Mouse (Mus musculus) liver, postnatal 0 days (tissue): Measurements from ENCODE around the gene Chd6. TPM values are rescaled to one million over a fixed set of nuclear protein-coding genes. Genes with fewer than 3 reads are reported as not detected.

ENCODE experiments used
- ATAC-seq: fragments of 200-750 bp; cut with Nextera tagmentation; 2 replicates; pipeline ENCODE4 v1.8.0; 2017; ENCODE audit warnings: mild to moderate bottlenecking, moderate library complexity
- DNase-seq: peaks from one replicate; pipeline ENCODE4 v3.0.0-alpha.2; 2016
- H3K27ac ChIP-seq: fragments of 300-500 bp; sonication (generic); 2 replicates; pipeline ENCODE4 v1.5.1; 2014; ENCODE audit warnings: antibody characterized with exemption, moderate library complexity, mild to moderate bottlenecking, low read depth
- H3K27me3 ChIP-seq: fragments of 300-500 bp; sonication (generic); 2 replicates; pipeline ENCODE4 v1.6.1; 2014; ENCODE audit warnings: low read length, control low read depth, mixed read lengths; ENCODE audit not compliant: insufficient read depth
- H3K36me3 ChIP-seq: fragments of 300-500 bp; sonication (generic); replicated peaks from 2 replicates; pipeline ENCODE4 v1.6.1; 2014; ENCODE audit warnings: mild to moderate bottlenecking, control low read depth, low read length, moderate library complexity, mixed read lengths; ENCODE audit not compliant: insufficient read depth
- H3K4me1 ChIP-seq: fragments of 300-500 bp; sonication (generic); 2 replicates; pipeline ENCODE4 v1.6.1; 2014; ENCODE audit warnings: antibody characterized with exemption, mild to moderate bottlenecking, control low read depth; ENCODE audit not compliant: insufficient read depth
- H3K4me2 ChIP-seq: fragments of 300-500 bp; sonication (generic); 2 replicates; pipeline ENCODE4 v1.6.1; 2014; ENCODE audit warnings: low read depth, mild to moderate bottlenecking, low read length, moderate library complexity, mixed read lengths
- H3K4me3 ChIP-seq: fragments of 300-500 bp; sonication (generic); 2 replicates; pipeline ENCODE4 v1.5.1; 2014; ENCODE audit warnings: low read depth, low read length
- H3K9ac ChIP-seq: fragments of 300-500 bp; sonication (generic); replicated peaks from 2 replicates; pipeline ENCODE4 v1.6.1; 2014; ENCODE audit warnings: mild to moderate bottlenecking, moderate library complexity
- H3K9me3 ChIP-seq: fragments of 300-500 bp; sonication (generic); 2 replicates; pipeline ENCODE4 v1.6.1; 2016; ENCODE audit warnings: mild to moderate bottlenecking, control low read depth, low read length, mixed read lengths
- CTCF ChIP-seq: sonication (generic); IDR thresholded peaks from 2 replicates; pipeline ENCODE4 v1.5.1; 2016; ENCODE audit warnings: antibody characterized with exemption, low read depth
- EP300 ChIP-seq: IDR thresholded peaks from 2 replicates; pipeline ENCODE4 v1.6.1; 2016; ENCODE audit warnings: antibody characterized with exemption, low read depth, mild to moderate bottlenecking
- WGBS: fragments of 180-500 bp; shearing (Covaris S2); extraction: QIAGEN DNeasy Blood & Tissue Kit; methylation state at CpG from one replicate; pipeline ENCODE4 v1.1.7; 2014; ENCODE audit not compliant: insufficient replicate concordance; 5-methylcytosine and 5-hydroxymethylcytosine counted together
- polyA plus RNA-seq: library from polyadenylated mRNA; unstranded; fragments of >200 nt; fragmentation: Nextera tagmentation; extraction: Ambion mirVana; gene quantifications from 2 replicates; pipeline ENCODE4 v1.2.1, GENCODE M21; 2015

Gene Chd6
- polyA plus RNA-seq, 1 experiment from 2014 or later, result 4.0 TPM

DNA sequence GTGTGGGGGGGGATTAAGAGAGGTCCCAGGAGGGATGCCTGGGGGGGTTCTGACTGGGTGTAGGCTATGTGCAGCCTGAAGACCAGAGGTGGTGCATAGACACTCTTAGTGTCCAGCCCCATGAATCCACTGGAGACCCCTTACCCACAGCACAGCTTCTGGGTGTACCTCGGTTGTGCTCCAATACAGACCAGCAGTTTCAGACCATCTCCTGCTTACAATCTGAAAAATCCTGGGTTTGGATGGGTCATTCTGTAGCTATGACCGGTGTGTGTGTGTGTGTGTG lies 190.0 kb downstream of the Chd6 start:
- ATAC-seq (no peak), DNase-seq (no peak)
- no peak for TF ChIP-seq EP300
- TF ChIP-seq CTCF, result no peak
- Histone ChIP-seq H3K27me3 (0 out of 2 replicates have a peak, but pooled peaks cover 3% of the 10 kb centered on the region), H3K9me3 (no peaks in the 10 kb centered on the region), H3K36me3 (no peaks in the 10 kb centered on the region), H3K4me3 (no peak overlapping the region), H3K9ac (no peak overlapping the region), H3K4me1 (no peaks in the 10 kb centered on the region), H3K4me2 (no peak overlapping the region), H3K27ac (no peak overlapping the region)
- WGBS, result 91% methylated on average over 2 of the region's 2 CpGs

DNA sequence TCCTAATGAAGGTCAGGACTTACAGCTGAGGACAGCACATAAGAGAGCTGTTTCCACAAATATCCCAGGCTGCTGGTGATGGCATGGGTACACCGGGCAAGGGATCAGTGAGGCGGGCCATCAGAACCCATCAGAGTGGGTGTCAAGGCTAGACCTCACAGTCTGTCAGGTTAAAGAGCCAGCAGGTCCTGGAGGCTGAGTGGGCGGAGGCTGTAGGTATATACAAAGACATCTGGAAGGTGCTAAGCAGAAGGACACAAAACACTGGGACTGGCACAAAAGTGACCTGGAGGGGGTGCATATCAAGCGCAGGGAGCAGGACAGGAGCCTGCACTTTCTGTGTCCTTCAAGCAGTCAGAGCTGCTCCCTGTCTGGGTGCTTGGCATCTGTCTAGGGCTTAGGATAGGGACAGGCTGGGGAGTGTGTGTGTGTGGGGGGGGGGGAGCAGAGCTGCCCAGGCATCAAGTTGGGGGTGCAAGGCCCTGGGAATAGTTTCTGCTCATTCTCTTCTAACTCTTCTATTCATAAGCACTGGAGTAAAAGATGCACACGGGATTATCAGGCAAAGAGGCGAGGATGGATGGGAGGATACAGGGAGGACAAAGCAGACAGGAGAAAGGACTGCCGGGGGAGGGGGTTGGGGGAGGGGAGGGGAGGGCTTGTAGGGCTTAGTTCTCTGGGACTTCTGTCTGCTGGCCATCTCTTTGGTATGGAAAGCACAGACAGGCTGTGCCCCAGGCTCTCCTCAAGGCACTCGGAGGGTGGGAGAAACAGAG lies 190.5 kb downstream of the Chd6 start:
- Histone ChIP-seq H3K9me3 (no peaks in the 10 kb centered on the region), H3K4me2 (no peak overlapping the region), H3K36me3 (no peaks in the 10 kb centered on the region), H3K4me3 (no peak overlapping the region), H3K27ac (no peak overlapping the region), H3K27me3 (peaks cover 5% of the 10 kb centered on the region), H3K9ac (no peak overlapping the region), H3K4me1 (no peaks in the 10 kb centered on the region)
- DNase-seq, result no peak
- TF ChIP-seq EP300 (no peak), CTCF (no peak)
- ATAC-seq, result no peak
- WGBS, result 66% methylated on average over 8 of the region's 8 CpGs

DNA sequence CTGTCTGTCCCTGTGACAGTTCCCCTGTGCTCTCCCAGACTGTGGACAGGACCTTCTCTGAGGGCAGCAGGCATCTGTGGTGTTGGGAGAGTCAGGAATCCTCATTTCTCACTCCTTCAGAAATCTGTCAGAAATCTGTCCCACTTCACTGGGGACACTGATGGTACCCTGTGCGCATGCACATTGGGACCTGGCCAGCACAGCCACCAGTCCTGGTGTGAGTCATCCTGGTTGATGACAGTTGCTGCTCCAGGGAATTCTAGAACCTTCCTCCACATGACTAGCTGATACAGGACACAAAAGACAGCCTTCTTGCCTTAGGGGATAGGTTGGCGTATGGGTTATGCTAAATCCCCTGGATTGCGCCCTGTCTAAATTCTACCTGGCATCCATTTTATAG lies 191.6 kb downstream of the Chd6 start:
- DNase-seq (no peak), ATAC-seq (no peak)
- H3K4me3 ChIP-seq, result no peak overlapping the region
- H3K27ac ChIP-seq, result no peak overlapping the region
- TF ChIP-seq CTCF (no peak), EP300 (no peak)
- no peaks in the 10 kb centered on the region for H3K4me1 ChIP-seq
- peaks cover 15% of the 10 kb centered on the region for H3K27me3 ChIP-seq
- H3K9me3 ChIP-seq, result no peaks in the 10 kb centered on the region
- no peaks in the 10 kb centered on the region for H3K36me3 ChIP-seq
- H3K4me2 ChIP-seq, result no peak overlapping the region
- 91% methylated on average over 3 of the region's 3 CpGs for WGBS
- no peak overlapping the region for H3K9ac ChIP-seq

DNA sequence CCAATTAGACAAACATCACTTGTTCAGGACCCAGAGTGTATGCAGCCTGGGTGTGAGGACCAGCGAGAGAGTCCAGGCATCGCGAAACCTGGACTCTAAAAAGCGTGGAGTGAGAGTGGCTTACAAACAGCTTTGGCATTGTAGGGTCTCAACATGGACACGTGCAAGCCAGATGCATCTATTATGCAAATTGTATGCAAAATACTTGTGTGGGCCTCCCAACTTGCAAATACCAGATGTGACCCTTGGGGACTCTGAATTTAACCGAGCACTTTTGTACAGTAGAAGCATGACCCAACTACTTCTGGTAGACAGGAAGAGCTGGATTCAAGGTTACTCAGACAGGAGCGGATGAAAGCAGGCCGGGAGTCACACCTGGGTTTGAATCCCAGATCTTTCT lies 192.2 kb downstream of the Chd6 start:
- ATAC-seq (no peak), DNase-seq (no peak)
- H3K27ac ChIP-seq, result no peak overlapping the region
- 0 out of 2 replicates have a peak, but pooled peaks cover 2% of the 10 kb centered on the region for H3K4me1 ChIP-seq
- peaks cover 21% of the 10 kb centered on the region for H3K27me3 ChIP-seq
- no peak overlapping the region for H3K4me3 ChIP-seq
- no peak overlapping the region for H3K4me2 ChIP-seq
- WGBS, result 70% methylated on average over 8 of the region's 8 CpGs
- TF ChIP-seq CTCF, result no peak
- no peak for TF ChIP-seq EP300
- H3K9ac ChIP-seq, result no peak overlapping the region
- no peaks in the 10 kb centered on the region for H3K36me3 ChIP-seq
- H3K9me3 ChIP-seq, result no peaks in the 10 kb centered on the region

DNA sequence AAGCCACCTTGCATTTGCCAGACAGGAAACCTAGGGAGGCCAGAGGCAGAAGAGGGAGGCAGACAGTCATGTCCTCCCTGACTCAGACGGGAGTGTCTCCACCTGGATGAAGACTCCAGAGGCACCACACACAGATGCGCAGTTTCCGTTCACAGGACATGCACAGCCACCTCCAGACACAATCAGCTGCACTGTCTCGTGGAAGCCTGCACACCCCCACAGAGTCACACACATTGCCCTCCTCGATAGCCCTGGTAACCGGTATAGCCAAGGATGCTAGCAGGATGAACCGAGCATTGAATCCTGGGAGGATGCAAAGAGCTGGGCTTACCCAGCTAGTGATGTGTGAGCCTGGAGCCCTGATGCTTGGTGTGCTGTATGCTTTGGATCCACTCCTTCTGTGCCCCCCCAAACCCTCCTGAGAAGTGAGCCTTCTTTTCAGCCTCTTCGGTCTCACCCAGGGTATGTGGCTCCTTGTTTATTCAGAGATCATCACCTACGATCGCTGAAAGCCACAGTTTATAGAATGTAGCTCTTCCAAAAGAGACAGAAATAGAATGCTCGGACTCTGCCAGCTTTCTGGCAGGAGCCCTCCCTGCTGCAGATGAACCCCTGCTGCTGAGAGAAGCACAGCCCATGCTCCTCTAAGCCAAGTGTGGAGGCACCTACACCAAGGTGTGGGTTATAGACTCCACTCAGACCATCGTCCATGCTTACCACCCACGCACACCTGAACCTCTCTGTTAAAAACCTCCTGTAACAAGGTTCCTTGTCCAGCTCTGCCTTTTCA lies 192.9 kb downstream of the Chd6 start:
- Histone ChIP-seq H3K9me3 (no peaks in the 10 kb centered on the region), H3K4me2 (no peak overlapping the region), H3K27me3 (peaks cover 28% of the 10 kb centered on the region), H3K27ac (no peak overlapping the region), H3K36me3 (no peaks in the 10 kb centered on the region), H3K4me3 (no peak overlapping the region), H3K9ac (no peak overlapping the region), H3K4me1 (0 out of 2 replicates have a peak, but pooled peaks cover 4% of the 10 kb centered on the region)
- DNase-seq (no peak), ATAC-seq (no peak)
- 69% methylated on average over 13 of the region's 13 CpGs for WGBS
- TF ChIP-seq CTCF (no peak), EP300 (no peak)

DNA sequence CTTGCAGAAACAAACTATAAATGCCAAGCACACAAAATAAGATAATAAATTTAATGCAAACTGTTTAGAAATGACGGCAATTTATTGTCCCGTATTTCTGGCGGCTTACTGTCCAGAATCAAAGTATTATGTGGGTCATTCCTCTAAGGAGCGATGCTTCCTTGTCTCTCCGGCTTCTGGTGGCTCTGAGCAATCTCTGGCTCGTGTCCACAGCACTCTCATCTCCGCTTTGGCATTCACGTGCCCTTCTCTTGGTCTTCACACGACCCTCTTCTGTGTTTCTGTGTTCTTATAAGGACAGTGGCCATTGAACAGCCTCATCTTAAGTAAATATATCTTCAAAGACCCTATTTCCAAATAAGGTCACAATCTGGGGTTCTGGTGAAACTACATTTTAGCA lies 194.2 kb downstream of the Chd6 start:
- Histone ChIP-seq H3K27ac (no peak overlapping the region), H3K4me3 (no peak overlapping the region), H3K27me3 (peaks cover 34% of the 10 kb centered on the region), H3K4me2 (no peak overlapping the region), H3K9ac (no peak overlapping the region), H3K4me1 (0 out of 2 replicates have a peak, but pooled peaks cover 4% of the 10 kb centered on the region), H3K9me3 (no peaks in the 10 kb centered on the region), H3K36me3 (no peaks in the 10 kb centered on the region)
- DNase-seq, result no peak
- TF ChIP-seq CTCF (no peak), EP300 (no peak)
- WGBS, result 70% methylated on average over 9 of the region's 9 CpGs
- no peak for ATAC-seq
